In genomic region chr4:110134036-110134435, GRCm38 (mm10) we compare ENCODE assay signal across 12 mouse cellular contexts.
A peak's percentile ranks its signal among the peaks of the same experiment; 100 is the strongest.
DNase-seq lines count a peak whose midpoint lies in the region; ATAC-seq and TF ChIP-seq lines count a peak whose summit lies in the region.
"Had no signal": no experiment of that assay in that cellular context is flagged by ENCODE, and none has a peak within 500 bp of the region (broad histone marks: within the 10 kb centered on the region; RNA-seq: fewer than 3 reads in every experiment).

No protein-coding gene starts in this region.

- no peaks in the 10 kb centered on the region for H3K36me3 ChIP-seq in lung, embryonic 14.5 days (ENCODE audit: insufficient read depth)
- H3K36me3 ChIP-seq in stomach, postnatal 0 days (ENCODE audit: control insufficient read depth, insufficient read depth, low read length), result no peaks in the 10 kb centered on the region
- H3K36me3 ChIP-seq in midbrain, embryonic 15.5 days (replicated peaks), result no peaks in the 10 kb centered on the region

- no peak overlapping the region for H3K27ac ChIP-seq in lung, embryonic 14.5 days (ENCODE audit: low read depth)
- H3K27ac ChIP-seq in stomach, postnatal 0 days (replicated peaks), result no peak overlapping the region
- H3K27ac ChIP-seq in midbrain, embryonic 15.5 days, result no peak overlapping the region

- H3K9ac ChIP-seq in lung, embryonic 14.5 days, result no peak overlapping the region
- H3K9ac ChIP-seq in stomach, postnatal 0 days (ENCODE audit: low read length), result no peak overlapping the region
- no peak overlapping the region for H3K9ac ChIP-seq in midbrain, embryonic 15.5 days

- no peak for TF ChIP-seq CTCF in lung, embryonic 14.5 days (IDR thresholded peaks at IDR 0.05; ENCODE audit: low read depth)
- TF ChIP-seq CTCF in stomach, postnatal 0 days (IDR thresholded peaks at IDR 0.05; ENCODE audit: low read depth), result no peak

- peak; percentile 13 to 16 for DNase-seq in cerebellum, postnatal 10 days
- no peak for DNase-seq in cerebellum, postnatal 25 days
- DNase-seq in lung, embryonic 14.5 days, result peak; percentile 17
- DNase-seq in lung, postnatal 10 days, result no peak
- peak; percentile 20 for DNase-seq in heart, postnatal 4 days
- DNase-seq in stomach, postnatal 0 days (ENCODE audit: low spot score), result no peak
- DNase-seq in lung, postnatal 4 days, result no peak
- DNase-seq: cerebellum, adult 9-11 months; right cerebral cortex, adult 18-20 months; thymus, postnatal 14 days had no signal

- no peak overlapping the region for H3K4me2 ChIP-seq in lung, embryonic 14.5 days
- H3K4me2 ChIP-seq in stomach, postnatal 0 days (replicated peaks; ENCODE audit: low read depth), result no peak overlapping the region
- H3K4me2 ChIP-seq in midbrain, embryonic 15.5 days, result no peak overlapping the region

- no peaks in the 10 kb centered on the region for H3K4me1 ChIP-seq in lung, embryonic 14.5 days (ENCODE audit: insufficient read depth)
- no peaks in the 10 kb centered on the region for H3K4me1 ChIP-seq in stomach, postnatal 0 days (replicated peaks; ENCODE audit: control insufficient read depth, insufficient read depth)
- H3K4me1 ChIP-seq in midbrain, embryonic 15.5 days, result peaks cover 8% of the 10 kb centered on the region; the same call in 1 of the 2 replicates
- H3K4me1 ChIP-seq: megakaryocyte, embryonic 14.5 days had no signal

- WGBS in lung, embryonic 14.5 days, result 25% methylated on average over 7 of the region's 7 CpGs
- WGBS in stomach, postnatal 0 days, result 22% methylated on average over 7 of the region's 7 CpGs
- 50% methylated on average over 7 of the region's 7 CpGs for WGBS in midbrain, embryonic 15.5 days

- H3K9me3 ChIP-seq in lung, embryonic 14.5 days (ENCODE audit: low read depth, low read length), result no peaks in the 10 kb centered on the region
- H3K9me3 ChIP-seq in stomach, postnatal 0 days (ENCODE audit: control insufficient read depth, low read length), result no peaks in the 10 kb centered on the region
- H3K9me3 ChIP-seq in midbrain, embryonic 15.5 days, result no peaks in the 10 kb centered on the region
- H3K9me3 ChIP-seq: megakaryocyte, embryonic 14.5 days had no signal

- no peak for ATAC-seq in lung, embryonic 14.5 days (ENCODE audit: insufficient read depth)
- peak; percentile 6; the same call in 1 of the 2 replicates for ATAC-seq in stomach, postnatal 0 days (ENCODE audit: low FRiP score, low TSS enrichment)
- no peak for ATAC-seq in midbrain, embryonic 15.5 days (replicated peaks)

- no peak overlapping the region for H3K4me3 ChIP-seq in lung, embryonic 14.5 days (ENCODE audit: low read depth, low read length)
- H3K4me3 ChIP-seq in stomach, postnatal 0 days (ENCODE audit: low read depth, low read length), result no peak overlapping the region
- H3K4me3 ChIP-seq in midbrain, embryonic 15.5 days, result no peak overlapping the region
- H3K4me3 ChIP-seq: megakaryocyte, embryonic 14.5 days had no signal

- no peak for TF ChIP-seq EP300 in stomach, postnatal 0 days (optimal IDR thresholded peaks at IDR 0.05)

- H3K27me3 ChIP-seq in lung, embryonic 14.5 days (ENCODE audit: insufficient read depth, low read length), result no peaks in the 10 kb centered on the region
- H3K27me3 ChIP-seq in stomach, postnatal 0 days (ENCODE audit: control insufficient read depth, insufficient read depth, low read length), result no peaks in the 10 kb centered on the region
- no peaks in the 10 kb centered on the region for H3K27me3 ChIP-seq in midbrain, embryonic 15.5 days (replicated peaks)
- H3K27me3 ChIP-seq: megakaryocyte, embryonic 14.5 days had no signal

Comparison
In these comparisons a context has a peak if more than half of its experiments do, and no peak if none do; other contexts are left out.
1. DNase-seq: peak in cerebellum, postnatal 10 days (2 of 2), lung, embryonic 14.5 days (single experiment) and heart, postnatal 4 days (single experiment); none in cerebellum, postnatal 25 days (0 of 2), lung, postnatal 10 days (single experiment), stomach, postnatal 0 days (single experiment) and lung, postnatal 4 days (0 of 2).